Mouse (Mus musculus) G1E (cell line): ENCODE measurements around the gene Fam187a.

ENCODE experiments used
- CTCF ChIP-seq: IDR thresholded peaks from 2 replicates; pipeline ENCODE4 v1.5.1; 2012; ENCODE audit warnings: low read depth, low read length, inconsistent platforms, mixed read lengths
- GATA1 ChIP-seq: IDR thresholded peaks from 2 replicates; pipeline ENCODE4 v1.6.1; 2012; ENCODE audit warnings: borderline replicate concordance, low read length, inconsistent platforms, mixed read lengths
- POLR2AphosphoS5 ChIP-seq: IDR thresholded peaks from 2 replicates; pipeline ENCODE4 v1.6.1; 2012; ENCODE audit warnings: low read depth, low read length, inconsistent platforms; ENCODE audit not compliant: insufficient replicate concordance
- TAL1 ChIP-seq: conservative IDR thresholded peaks from 2 replicates; pipeline ENCODE4 v1.6.1; 2012; ENCODE audit warnings: low read depth, low read length, inconsistent platforms, mixed read lengths

DNA sequence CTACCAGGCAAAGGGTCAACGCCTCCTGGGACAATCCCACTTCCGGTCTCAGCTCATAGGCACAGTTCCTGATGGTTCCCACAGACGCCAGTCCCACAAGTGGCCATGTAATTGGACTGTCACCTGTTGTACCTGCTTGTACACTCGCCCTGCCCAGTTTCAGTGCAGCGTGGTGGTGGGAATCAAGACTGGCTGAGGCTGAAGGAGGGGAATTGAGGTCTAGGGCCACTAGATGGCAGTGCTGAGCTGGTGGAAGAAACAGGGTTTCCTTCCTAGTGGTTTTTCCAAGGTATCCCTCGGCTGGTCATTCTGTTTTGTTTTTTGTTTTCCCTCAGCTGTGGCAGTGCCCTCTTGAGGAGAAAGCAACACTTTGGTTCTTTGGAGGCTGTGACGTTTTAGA, 15.8 kb downstream of the Fam187a start, which contains the start of gene Gfap:
- TF ChIP-seq CTCF (peak; percentile 94), POLR2AphosphoS5 (no peak), GATA1 (no peak), TAL1 (no peak)
